Mouse (Mus musculus): Measurements from ENCODE around the gene Immp2l. TPM values are rescaled to one million over a fixed set of nuclear protein-coding genes. Genes with fewer than 3 reads are reported as not detected.

The Immp2l gene
- polyA plus RNA-seq, 1 experiment from 2014 or later = 6.5 TPM

- no peak overlapping the region for H3K4me2 ChIP-seq (ENCODE audit: low read length)
- 72% methylated on average over 3 of the region's 3 CpGs for WGBS
- no peaks in the 10 kb centered on the region for H3K9me3 ChIP-seq (ENCODE audit: control insufficient read depth, low read length)
- no peaks in the 10 kb centered on the region for H3K4me1 ChIP-seq (ENCODE audit: control insufficient read depth, insufficient read depth, low read depth, low read length)
- no peaks in the 10 kb centered on the region for H3K36me3 ChIP-seq (ENCODE audit: control insufficient read depth, insufficient read depth, low read length)
- no peak overlapping the region for H3K9ac ChIP-seq (ENCODE audit: low read depth, low read length)
- H3K4me3 ChIP-seq (ENCODE audit: low read length) = no peak overlapping the region
- no peaks in the 10 kb centered on the region for H3K27me3 ChIP-seq (replicated peaks; ENCODE audit: control insufficient read depth, insufficient read depth, low read length)
- H3K27ac ChIP-seq (ENCODE audit: low read depth, low read length) = no peak overlapping the region
- ATAC-seq = no peak
Measured at GRCm38 (mm10) chr12:41250123-41250522, 226.2 kb downstream of the Immp2l start.

- Histone ChIP-seq H3K27ac (ENCODE audit: low read depth, low read length) (no peak overlapping the region), H3K9ac (ENCODE audit: low read depth, low read length) (no peak overlapping the region), H3K4me3 (ENCODE audit: low read length) (no peak overlapping the region), H3K4me1 (ENCODE audit: control insufficient read depth, insufficient read depth, low read depth, low read length) (no peaks in the 10 kb centered on the region), H3K27me3 (replicated peaks; ENCODE audit: control insufficient read depth, insufficient read depth, low read length) (no peaks in the 10 kb centered on the region), H3K36me3 (ENCODE audit: control insufficient read depth, insufficient read depth, low read length) (no peaks in the 10 kb centered on the region), H3K9me3 (ENCODE audit: control insufficient read depth, low read length) (no peaks in the 10 kb centered on the region), H3K4me2 (ENCODE audit: low read length) (no peak overlapping the region)
- WGBS = 73% methylated on average over 2 of the region's 2 CpGs
- no peak for ATAC-seq
Measured at GRCm38 (mm10) chr12:41257905-41258304, 234.0 kb downstream of the Immp2l start.

GRCm38 (mm10) chr12:41259608-41260007 is 235.7 kb downstream of the Immp2l start:
- Histone ChIP-seq H3K9ac (ENCODE audit: low read depth, low read length) (no peak overlapping the region), H3K4me1 (ENCODE audit: control insufficient read depth, insufficient read depth, low read depth, low read length) (no peaks in the 10 kb centered on the region), H3K36me3 (ENCODE audit: control insufficient read depth, insufficient read depth, low read length) (no peaks in the 10 kb centered on the region), H3K9me3 (ENCODE audit: control insufficient read depth, low read length) (no peaks in the 10 kb centered on the region), H3K4me2 (ENCODE audit: low read length) (no peak overlapping the region), H3K4me3 (ENCODE audit: low read length) (no peak overlapping the region), H3K27ac (ENCODE audit: low read depth, low read length) (no peak overlapping the region), H3K27me3 (replicated peaks; ENCODE audit: control insufficient read depth, insufficient read depth, low read length) (no peaks in the 10 kb centered on the region)
- ATAC-seq = no peak
- WGBS = 65% methylated on average over 2 of the region's 2 CpGs

GRCm38 (mm10) chr12:41274136-41274535 is 250.2 kb downstream of the Immp2l start:
- no peaks in the 10 kb centered on the region for H3K9me3 ChIP-seq (ENCODE audit: control insufficient read depth, low read length)
- no peaks in the 10 kb centered on the region for H3K4me1 ChIP-seq (ENCODE audit: control insufficient read depth, insufficient read depth, low read depth, low read length)
- no peaks in the 10 kb centered on the region for H3K27me3 ChIP-seq (replicated peaks; ENCODE audit: control insufficient read depth, insufficient read depth, low read length)
- H3K27ac ChIP-seq (ENCODE audit: low read depth, low read length) = no peak overlapping the region
- no peak for ATAC-seq
- 83% methylated on average over 8 of the region's 8 CpGs for WGBS
- H3K36me3 ChIP-seq (ENCODE audit: control insufficient read depth, insufficient read depth, low read length) = no peaks in the 10 kb centered on the region
- H3K4me2 ChIP-seq (ENCODE audit: low read length) = no peak overlapping the region
- H3K4me3 ChIP-seq (ENCODE audit: low read length) = no peak overlapping the region
- no peak overlapping the region for H3K9ac ChIP-seq (ENCODE audit: low read depth, low read length)

- no peak overlapping the region for H3K4me3 ChIP-seq (ENCODE audit: low read length)
- no peak for ATAC-seq
- no peaks in the 10 kb centered on the region for H3K9me3 ChIP-seq (ENCODE audit: control insufficient read depth, low read length)
- no peaks in the 10 kb centered on the region for H3K36me3 ChIP-seq (ENCODE audit: control insufficient read depth, insufficient read depth, low read length)
- H3K9ac ChIP-seq (ENCODE audit: low read depth, low read length) = no peak overlapping the region
- H3K27me3 ChIP-seq (replicated peaks; ENCODE audit: control insufficient read depth, insufficient read depth, low read length) = no peaks in the 10 kb centered on the region
- WGBS = 35% methylated on average over 3 of the region's 3 CpGs
- H3K27ac ChIP-seq (ENCODE audit: low read depth, low read length) = no peak overlapping the region
- no peak overlapping the region for H3K4me2 ChIP-seq (ENCODE audit: low read length)
- H3K4me1 ChIP-seq (ENCODE audit: control insufficient read depth, insufficient read depth, low read depth, low read length) = no peaks in the 10 kb centered on the region
Measured at GRCm38 (mm10) chr12:41275361-41275760, 251.5 kb downstream of the Immp2l start.

- Histone ChIP-seq H3K27me3 (replicated peaks; ENCODE audit: control insufficient read depth, insufficient read depth, low read length) (no peaks in the 10 kb centered on the region), H3K9ac (ENCODE audit: low read depth, low read length) (no peak overlapping the region), H3K4me2 (ENCODE audit: low read length) (no peak overlapping the region), H3K9me3 (ENCODE audit: control insufficient read depth, low read length) (no peaks in the 10 kb centered on the region), H3K4me3 (ENCODE audit: low read length) (no peak overlapping the region), H3K27ac (ENCODE audit: low read depth, low read length) (no peak overlapping the region), H3K36me3 (ENCODE audit: control insufficient read depth, insufficient read depth, low read length) (no peaks in the 10 kb centered on the region), H3K4me1 (ENCODE audit: control insufficient read depth, insufficient read depth, low read depth, low read length) (no peaks in the 10 kb centered on the region)
- WGBS = 97% methylated on average over 1 of the region's 1 CpGs
- ATAC-seq = no peak
Measured at GRCm38 (mm10) chr12:41277896-41278295, 254.0 kb downstream of the Immp2l start.

- Histone ChIP-seq H3K9ac (ENCODE audit: low read depth, low read length) (no peak overlapping the region), H3K27ac (ENCODE audit: low read depth, low read length) (no peak overlapping the region), H3K4me2 (ENCODE audit: low read length) (no peak overlapping the region), H3K27me3 (replicated peaks; ENCODE audit: control insufficient read depth, insufficient read depth, low read length) (no peaks in the 10 kb centered on the region), H3K4me1 (ENCODE audit: control insufficient read depth, insufficient read depth, low read depth, low read length) (no peaks in the 10 kb centered on the region), H3K9me3 (ENCODE audit: control insufficient read depth, low read length) (no peaks in the 10 kb centered on the region), H3K4me3 (ENCODE audit: low read length) (no peak overlapping the region), H3K36me3 (ENCODE audit: control insufficient read depth, insufficient read depth, low read length) (no peaks in the 10 kb centered on the region)
- 81% methylated on average over 3 of the region's 3 CpGs for WGBS
- no peak for ATAC-seq
Measured at GRCm38 (mm10) chr12:41289047-41289446, 265.2 kb downstream of the Immp2l start.

GRCm38 (mm10) chr12:41307015-41307414 is 283.1 kb downstream of the Immp2l start:
- no peak overlapping the region for H3K9ac ChIP-seq (ENCODE audit: low read depth, low read length)
- H3K4me3 ChIP-seq (ENCODE audit: low read length) = no peak overlapping the region
- no peak overlapping the region for H3K27ac ChIP-seq (ENCODE audit: low read depth, low read length)
- H3K4me1 ChIP-seq (ENCODE audit: control insufficient read depth, insufficient read depth, low read depth, low read length) = peaks cover 4% of the 10 kb centered on the region
- 0 out of 2 replicates have a peak, but pooled peaks have one; percentile 50 for ATAC-seq
- 64% methylated on average over 3 of the region's 3 CpGs for WGBS
- no peak overlapping the region for H3K4me2 ChIP-seq (ENCODE audit: low read length)
- no peaks in the 10 kb centered on the region for H3K36me3 ChIP-seq (ENCODE audit: control insufficient read depth, insufficient read depth, low read length)
- H3K27me3 ChIP-seq (replicated peaks; ENCODE audit: control insufficient read depth, insufficient read depth, low read length) = no peaks in the 10 kb centered on the region
- H3K9me3 ChIP-seq (ENCODE audit: control insufficient read depth, low read length) = no peaks in the 10 kb centered on the region

GRCm38 (mm10) chr12:41308726-41309680 is 285.1 kb downstream of the Immp2l start:
- no peaks in the 10 kb centered on the region for H3K36me3 ChIP-seq (ENCODE audit: control insufficient read depth, insufficient read depth, low read length)
- no peak overlapping the region for H3K27ac ChIP-seq (ENCODE audit: low read depth, low read length)
- WGBS = 30% methylated on average over 6 of the region's 6 CpGs
- H3K4me3 ChIP-seq (ENCODE audit: low read length) = no peak overlapping the region
- H3K9ac ChIP-seq (ENCODE audit: low read depth, low read length) = no peak overlapping the region
- H3K4me2 ChIP-seq (ENCODE audit: low read length) = no peak overlapping the region
- peaks cover 4% of the 10 kb centered on the region for H3K4me1 ChIP-seq (ENCODE audit: control insufficient read depth, insufficient read depth, low read depth, low read length)
- no peaks in the 10 kb centered on the region for H3K27me3 ChIP-seq (replicated peaks; ENCODE audit: control insufficient read depth, insufficient read depth, low read length)
- H3K9me3 ChIP-seq (ENCODE audit: control insufficient read depth, low read length) = no peaks in the 10 kb centered on the region
- ATAC-seq = peak; percentile 64
